Mouse (Mus musculus) stomach, postnatal 0 days (tissue): ENCODE measurements at regions not wholly inside any gene's neighbourhood (a gene's known extent, or its start where the extent isn't known, plus 50 kb on each side); places are given as distances from the start of the nearest gene placed in this dataset.

ENCODE experiments used
- CTCF ChIP-seq: IDR thresholded peaks from 2 replicates; pipeline ENCODE4 v1.5.1; 2016; ENCODE audit warnings: antibody characterized with exemption, low read depth, mild to moderate bottlenecking, moderate library complexity
- EP300 ChIP-seq: optimal IDR thresholded peaks from 2 replicates; pipeline ENCODE3; 2016; ENCODE audit warnings: antibody characterized with exemption

GRCm38 (mm10) chr6:103924504-103924903, 414.1 kb downstream of the Chl1 start:
- TF ChIP-seq EP300 (no peak), CTCF (no peak)
